Mouse (Mus musculus) liver, embryonic 11.5 days (tissue): ENCODE results near the gene Lrch4. TPM values are rescaled to one million over a fixed set of nuclear protein-coding genes. Genes with fewer than 3 reads are reported as not detected.

Experiments
- ATAC-seq: fragments of 200-750 bp; cut with Nextera tagmentation; replicated peaks from 2 replicates; pipeline ENCODE4 v1.8.0; 2017; ENCODE audit warnings: moderate number of reproducible peaks, mild to moderate bottlenecking, moderate TSS enrichment, moderate library complexity; ENCODE audit not compliant: low FRiP score
- DNase-seq: peaks from one replicate; pipeline ENCODE4 v3.0.0-alpha.2; 2017; ENCODE audit warnings: low spot score
- H3K27ac ChIP-seq: fragments of 300-500 bp; sonication (generic); 2 replicates; pipeline ENCODE4 v1.5.1; 2014; ENCODE audit warnings: mild to moderate bottlenecking, low read depth, low read length, control low read depth
- H3K27me3 ChIP-seq: fragments of 300-500 bp; sonication (generic); replicated peaks from 2 replicates; pipeline ENCODE4 v1.6.1; 2014; ENCODE audit warnings: low read length, mixed read lengths; ENCODE audit not compliant: control insufficient read depth, insufficient read depth
- H3K36me3 ChIP-seq: fragments of 300-500 bp; sonication (generic); 2 replicates; pipeline ENCODE4 v1.6.1; 2014; ENCODE audit warnings: mild to moderate bottlenecking, low read length, moderate library complexity, mixed read lengths; ENCODE audit not compliant: control insufficient read depth, insufficient read depth
- H3K4me1 ChIP-seq: fragments of 300-500 bp; sonication (generic); replicated peaks from 2 replicates; pipeline ENCODE4 v1.6.1; 2014; ENCODE audit warnings: low read length, mixed read lengths; ENCODE audit not compliant: control insufficient read depth, insufficient read depth
- H3K4me2 ChIP-seq: fragments of 300-500 bp; sonication (generic); 2 replicates; pipeline ENCODE4 v1.6.1; 2014; ENCODE audit warnings: mild to moderate bottlenecking, control low read depth, moderate library complexity
- H3K4me3 ChIP-seq: fragments of 300-500 bp; sonication (generic); 2 replicates; pipeline ENCODE4 v1.5.1; 2014; ENCODE audit warnings: low read depth, low read length, control low read depth
- H3K9ac ChIP-seq: fragments of 300-500 bp; sonication (generic); 2 replicates; pipeline ENCODE4 v1.6.1; 2014; ENCODE audit warnings: low read depth, low read length, control low read depth
- H3K9me3 ChIP-seq: fragments of 300-500 bp; sonication (generic); 2 replicates; pipeline ENCODE4 v1.6.1; 2016; ENCODE audit warnings: low read length, inconsistent platforms, mixed read lengths; ENCODE audit not compliant: control insufficient read depth
- WGBS: fragments of 180-500 bp; shearing (Covaris S2); extraction: QIAGEN DNeasy Blood & Tissue Kit; methylation state at CpG from one replicate; pipeline ENCODE4 v1.1.7; 2014; 5-methylcytosine and 5-hydroxymethylcytosine counted together
- polyA plus RNA-seq: library from polyadenylated mRNA; unstranded; fragments of >200 nt; fragmentation: Nextera tagmentation; extraction: Ambion mirVana; gene quantifications from 2 replicates; pipeline ENCODE4 v1.2.1, GENCODE M21; 2014

The Lrch4 gene
- polyA plus RNA-seq, 1 experiment from 2014 or later = 54.5 TPM

- no peak overlapping the region for H3K27ac ChIP-seq
- H3K4me1 ChIP-seq = peaks cover 5% of the 10 kb centered on the region; the same call in 1 of the 2 replicates
- 61% methylated on average over 11 of the region's 11 CpGs for WGBS
- H3K9ac ChIP-seq = no peak overlapping the region
- no peaks in the 10 kb centered on the region for H3K27me3 ChIP-seq
- no peak overlapping the region for H3K4me2 ChIP-seq
- H3K9me3 ChIP-seq = no peaks in the 10 kb centered on the region
- no peaks in the 10 kb centered on the region for H3K36me3 ChIP-seq
- ATAC-seq (no peak), DNase-seq (no peak)
- H3K4me3 ChIP-seq = no peak overlapping the region
Observed at GRCm38 (mm10) chr5:137623937-137624530, 4.9 kb upstream of the Lrch4 start.

- 3% methylated on average over 9 of the region's 9 CpGs for WGBS
- peaks cover 30% of the 10 kb centered on the region for H3K4me1 ChIP-seq
- H3K4me2 ChIP-seq = peak overlapping the region; percentile 72
- H3K27me3 ChIP-seq = no peaks in the 10 kb centered on the region
- H3K36me3 ChIP-seq = no peaks in the 10 kb centered on the region
- peak overlapping the region; percentile 55 for H3K4me3 ChIP-seq
- H3K9ac ChIP-seq = peak overlapping the region; percentile 80
- H3K9me3 ChIP-seq = no peaks in the 10 kb centered on the region
- ATAC-seq = no peak
- no peak for DNase-seq
- peak overlapping the region; percentile 57 for H3K27ac ChIP-seq
Observed at GRCm38 (mm10) chr5:137627991-137628390, 930 bp upstream of the Lrch4 start.

- DNase-seq (no peak), ATAC-seq (peak; percentile 39)
- no peaks in the 10 kb centered on the region for H3K9me3 ChIP-seq
- peak overlapping the region; percentile 86 for H3K9ac ChIP-seq
- WGBS = 0% methylated on average over 23 of the region's 23 CpGs
- peaks cover 30% of the 10 kb centered on the region for H3K4me1 ChIP-seq
- H3K27me3 ChIP-seq = no peaks in the 10 kb centered on the region
- H3K36me3 ChIP-seq = peaks cover 6% of the 10 kb centered on the region; the same call in 1 of the 2 replicates
- H3K27ac ChIP-seq = peak overlapping the region; percentile 98
- peak overlapping the region; percentile 96 for H3K4me2 ChIP-seq
- peak overlapping the region; percentile 81 for H3K4me3 ChIP-seq
Observed at GRCm38 (mm10) chr5:137629306-137629721, 393 bp downstream of the Lrch4 start.

GRCm38 (mm10) chr5:137629906-137630545, 1.1 kb downstream of the Lrch4 start:
- H3K4me2 ChIP-seq = peak overlapping the region; percentile 96
- H3K27me3 ChIP-seq = no peaks in the 10 kb centered on the region
- peaks cover 6% of the 10 kb centered on the region; the same call in 1 of the 2 replicates for H3K36me3 ChIP-seq
- H3K9me3 ChIP-seq = no peaks in the 10 kb centered on the region
- ATAC-seq (no peak), DNase-seq (no peak)
- H3K9ac ChIP-seq = peak overlapping the region; percentile 86
- H3K4me1 ChIP-seq = peaks cover 24% of the 10 kb centered on the region
- peak overlapping the region; percentile 81 for H3K4me3 ChIP-seq
- WGBS = 15% methylated on average over 6 of the region's 6 CpGs
- H3K27ac ChIP-seq = peak overlapping the region; percentile 98

GRCm38 (mm10) chr5:137630602-137631001, 1.7 kb downstream of the Lrch4 start:
- H3K9me3 ChIP-seq = no peaks in the 10 kb centered on the region
- peak overlapping the region; percentile 81 for H3K4me3 ChIP-seq
- peak overlapping the region; percentile 96 for H3K4me2 ChIP-seq
- WGBS = 24% methylated on average over 3 of the region's 3 CpGs
- ATAC-seq (no peak), DNase-seq (no peak)
- H3K27me3 ChIP-seq = no peaks in the 10 kb centered on the region
- H3K9ac ChIP-seq = peak overlapping the region; percentile 57
- peak overlapping the region; percentile 98 for H3K27ac ChIP-seq
- H3K36me3 ChIP-seq = peaks cover 6% of the 10 kb centered on the region; the same call in 1 of the 2 replicates
- peaks cover 24% of the 10 kb centered on the region for H3K4me1 ChIP-seq

- no peak for DNase-seq
- peak overlapping the region; percentile 98 for H3K27ac ChIP-seq
- ATAC-seq = no peak
- WGBS = 38% methylated on average over 9 of the region's 9 CpGs
- peak overlapping the region; percentile 81 for H3K4me3 ChIP-seq
- no peaks in the 10 kb centered on the region for H3K27me3 ChIP-seq
- H3K4me1 ChIP-seq = peaks cover 24% of the 10 kb centered on the region
- no peaks in the 10 kb centered on the region for H3K9me3 ChIP-seq
- peak overlapping the region; percentile 96 for H3K4me2 ChIP-seq
- H3K36me3 ChIP-seq = peaks cover 6% of the 10 kb centered on the region; the same call in 1 of the 2 replicates
- H3K9ac ChIP-seq = peak overlapping the region; percentile 57
Observed at GRCm38 (mm10) chr5:137631171-137631570, 2.2 kb downstream of the Lrch4 start.

- peak overlapping the region; percentile 57; the same call in 1 of the 2 replicates for H3K9ac ChIP-seq
- peaks cover 7% of the 10 kb centered on the region; the same call in 1 of the 2 replicates for H3K36me3 ChIP-seq
- peaks cover 24% of the 10 kb centered on the region for H3K4me1 ChIP-seq
- H3K9me3 ChIP-seq = no peaks in the 10 kb centered on the region
- peak overlapping the region; percentile 96 for H3K4me2 ChIP-seq
- H3K4me3 ChIP-seq = peak overlapping the region; percentile 81
- H3K27ac ChIP-seq = peak overlapping the region; percentile 98
- no peak for ATAC-seq
- 27% methylated on average over 4 of the region's 4 CpGs for WGBS
- H3K27me3 ChIP-seq = no peaks in the 10 kb centered on the region
- DNase-seq = no peak
Observed at GRCm38 (mm10) chr5:137631591-137631990, 2.7 kb downstream of the Lrch4 start.

- no peak overlapping the region for H3K4me2 ChIP-seq
- 86% methylated on average over 12 of the region's 12 CpGs for WGBS
- DNase-seq (no peak), ATAC-seq (no peak)
- H3K27me3 ChIP-seq = no peaks in the 10 kb centered on the region
- H3K36me3 ChIP-seq = peaks cover 24% of the 10 kb centered on the region
- no peak overlapping the region for H3K9ac ChIP-seq
- H3K4me1 ChIP-seq = peaks cover 24% of the 10 kb centered on the region
- no peak overlapping the region for H3K4me3 ChIP-seq
- no peak overlapping the region for H3K27ac ChIP-seq
- H3K9me3 ChIP-seq = no peaks in the 10 kb centered on the region
Observed at GRCm38 (mm10) chr5:137633397-137634084, 4.6 kb downstream of the Lrch4 start.
